Mouse (Mus musculus) splenic B cell, adult 2 months (primary cell): Measurements from ENCODE around the gene Golga2.

Source experiments
- DNase-seq: peaks from one replicate; pipeline ENCODE4 v3.0.0-alpha.2; 2011; ENCODE audit warnings: low read depth, low spot score
- H3K27me3 ChIP-seq: 2 replicates; pipeline ENCODE4 v1.6.1; 2012; ENCODE audit warnings: mild to moderate bottlenecking, low read length, moderate library complexity, mixed read lengths; ENCODE audit not compliant: control insufficient read depth, poor library complexity, insufficient read depth, severe bottlenecking
- H3K36me3 ChIP-seq: 2 replicates; pipeline ENCODE4 v1.6.1; 2012; ENCODE audit warnings: mild to moderate bottlenecking, low read length, moderate library complexity, mixed read lengths; ENCODE audit not compliant: control insufficient read depth, poor library complexity, insufficient read depth, severe bottlenecking

The Golga2 gene

DNA sequence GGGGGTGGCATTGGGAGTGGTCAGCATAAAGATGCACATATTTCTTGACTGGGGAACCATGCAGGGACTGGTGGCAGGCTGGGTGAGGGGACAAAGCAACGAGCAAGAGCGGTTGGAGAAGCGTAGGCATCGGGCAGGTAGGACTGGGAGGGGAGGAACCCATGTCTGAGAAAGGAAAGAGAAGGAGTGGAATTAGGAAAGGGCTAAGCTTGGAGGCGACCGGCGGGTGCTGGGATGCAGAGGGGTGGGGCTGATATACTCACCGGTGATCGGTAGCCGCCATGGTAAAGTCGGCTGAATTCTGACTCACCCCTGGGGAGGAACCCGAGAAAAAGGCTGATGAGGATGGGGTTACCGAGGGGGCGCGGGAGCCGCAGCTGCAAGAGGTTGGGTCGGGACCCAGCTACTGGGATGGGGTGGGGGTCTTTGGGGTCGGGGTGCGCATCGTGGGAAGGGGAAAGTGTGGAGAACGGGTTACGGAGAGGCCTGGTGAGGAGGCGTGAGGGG is at the start of gene Golga2:
Gene Golga2, plus strand, starts transcription at position 51 of the 507 bp plus-strand sequence.
- Histone ChIP-seq H3K36me3 (no peaks in the 10 kb centered on the region), H3K27me3 (no peaks in the 10 kb centered on the region)
- DNase-seq, result no peak

DNA sequence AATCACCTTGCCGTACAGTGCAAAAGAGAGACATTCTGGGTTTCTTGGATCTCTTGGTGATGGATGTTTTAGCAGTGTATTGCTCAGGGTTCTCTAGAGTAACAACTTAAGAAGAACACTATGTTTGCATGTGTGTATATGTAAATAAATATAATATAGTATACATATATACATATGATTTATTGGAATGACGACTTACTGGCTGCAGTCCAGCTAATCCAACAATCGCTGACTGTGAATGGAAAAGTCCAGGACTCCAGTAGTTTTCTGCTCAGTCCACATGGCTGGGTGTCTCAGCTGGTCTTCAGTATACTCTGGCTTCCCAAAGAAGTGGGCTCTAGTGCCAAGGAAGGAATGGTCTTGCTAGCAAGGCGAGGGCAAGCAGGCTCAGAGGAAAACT is 49.6 kb upstream of the Golga2 start:
- Histone ChIP-seq H3K36me3 (no peaks in the 10 kb centered on the region; the same call in 1 of the 2 replicates), H3K27me3 (no peaks in the 10 kb centered on the region)
- DNase-seq, result no peak

DNA sequence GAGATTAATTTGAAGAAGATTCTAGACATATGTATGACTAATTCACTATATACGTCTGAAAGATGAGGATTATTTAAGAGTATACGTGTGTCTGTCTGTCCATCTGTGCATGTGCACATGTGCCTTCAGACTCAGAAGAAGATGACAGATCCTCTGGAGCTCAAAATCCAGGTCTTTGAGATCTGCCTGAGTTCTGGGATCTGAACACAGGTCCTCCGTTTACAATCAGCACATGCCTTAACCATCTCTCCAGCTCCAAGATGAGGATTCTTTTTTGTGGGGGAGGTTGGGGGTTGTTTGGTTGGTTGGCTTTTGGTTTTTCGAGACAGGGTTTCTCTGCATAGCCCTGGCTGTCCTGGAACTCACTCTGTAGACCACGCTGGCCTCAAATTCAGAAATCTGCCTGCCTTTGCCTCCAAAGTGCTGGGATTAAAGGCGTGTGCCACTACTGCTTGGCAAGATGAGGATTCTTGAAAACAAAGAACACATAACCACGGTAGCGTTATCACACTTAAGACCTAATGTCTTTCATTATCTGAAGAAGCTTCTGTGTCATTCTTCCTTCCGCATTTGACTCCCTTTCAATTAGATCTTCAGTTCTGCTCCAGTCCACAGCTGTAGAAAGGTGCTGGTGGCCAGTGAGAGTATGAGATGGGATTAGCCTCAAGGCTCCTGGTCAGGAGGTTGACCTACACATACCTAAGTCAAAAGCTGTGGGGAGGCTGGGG is 48.3 kb upstream of the Golga2 start:
- no peaks in the 10 kb centered on the region for H3K27me3 ChIP-seq
- H3K36me3 ChIP-seq, result no peaks in the 10 kb centered on the region; the same call in 1 of the 2 replicates
- no peak for DNase-seq

DNA sequence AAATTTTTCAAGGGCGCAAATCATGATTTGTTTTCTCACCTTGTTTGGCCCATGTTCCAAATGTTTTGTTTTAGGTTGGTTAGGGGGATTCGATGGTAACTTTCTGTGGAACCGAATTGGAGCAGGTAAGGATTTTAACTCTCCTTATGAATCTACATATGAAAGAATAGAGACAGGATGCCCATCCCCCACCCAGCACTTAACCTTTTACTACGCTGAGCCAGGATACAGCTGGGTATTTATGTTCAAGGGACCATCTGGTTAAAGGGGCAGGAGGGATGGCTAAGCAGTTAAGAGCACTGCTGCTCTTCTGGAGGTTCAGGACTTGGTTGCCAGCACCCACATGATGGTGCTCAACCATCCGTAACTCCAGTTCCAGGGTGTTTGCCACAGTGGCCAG is 46.6 kb upstream of the Golga2 start:
- DNase-seq, result no peak
- no peaks in the 10 kb centered on the region; the same call in 1 of the 2 replicates for H3K36me3 ChIP-seq
- no peaks in the 10 kb centered on the region for H3K27me3 ChIP-seq

DNA sequence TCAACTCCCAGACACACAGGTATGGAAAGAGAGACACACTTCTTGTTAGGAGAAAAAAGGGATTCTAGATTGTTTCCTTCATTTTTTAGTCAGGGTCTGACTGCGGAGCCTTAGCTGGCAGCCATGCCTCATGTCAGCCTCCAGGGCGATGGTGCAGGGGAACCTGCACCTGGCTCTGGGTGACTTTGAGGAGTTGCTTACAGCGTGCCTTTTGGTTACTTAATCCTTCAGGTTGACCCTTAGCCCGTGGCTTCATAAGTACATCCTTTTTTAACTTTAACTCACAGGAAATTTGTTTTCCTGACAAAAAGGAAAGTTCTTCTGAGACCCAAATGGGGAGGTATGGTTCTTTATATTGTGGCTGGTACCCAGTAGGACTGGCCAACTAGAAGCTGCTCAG is 44.2 kb upstream of the Golga2 start:
- Histone ChIP-seq H3K27me3 (no peaks in the 10 kb centered on the region), H3K36me3 (no peaks in the 10 kb centered on the region; the same call in none of the 2 replicates)
- DNase-seq, result no peak

DNA sequence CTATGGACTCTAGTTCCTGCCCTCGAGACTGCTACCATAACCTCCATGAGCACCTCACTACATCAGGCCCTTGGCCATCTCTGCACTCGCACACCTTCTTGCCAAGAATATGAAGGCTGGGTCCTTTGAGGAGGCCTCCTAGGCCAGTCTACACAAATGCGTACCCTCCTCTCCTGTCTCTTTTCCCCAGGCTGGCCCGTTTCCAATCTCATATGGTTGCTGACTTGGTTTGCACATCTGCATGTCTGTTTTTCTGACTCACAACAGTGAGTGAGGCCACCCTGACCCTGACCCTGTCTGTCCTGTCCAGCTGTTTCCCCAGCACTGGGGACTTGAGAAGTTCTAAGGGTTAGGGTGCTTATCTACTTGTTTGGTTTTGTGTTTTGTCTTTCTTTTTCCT is 40.4 kb upstream of the Golga2 start:
- Histone ChIP-seq H3K36me3 (no peaks in the 10 kb centered on the region; the same call in none of the 2 replicates), H3K27me3 (no peaks in the 10 kb centered on the region)
- DNase-seq, result no peak

DNA sequence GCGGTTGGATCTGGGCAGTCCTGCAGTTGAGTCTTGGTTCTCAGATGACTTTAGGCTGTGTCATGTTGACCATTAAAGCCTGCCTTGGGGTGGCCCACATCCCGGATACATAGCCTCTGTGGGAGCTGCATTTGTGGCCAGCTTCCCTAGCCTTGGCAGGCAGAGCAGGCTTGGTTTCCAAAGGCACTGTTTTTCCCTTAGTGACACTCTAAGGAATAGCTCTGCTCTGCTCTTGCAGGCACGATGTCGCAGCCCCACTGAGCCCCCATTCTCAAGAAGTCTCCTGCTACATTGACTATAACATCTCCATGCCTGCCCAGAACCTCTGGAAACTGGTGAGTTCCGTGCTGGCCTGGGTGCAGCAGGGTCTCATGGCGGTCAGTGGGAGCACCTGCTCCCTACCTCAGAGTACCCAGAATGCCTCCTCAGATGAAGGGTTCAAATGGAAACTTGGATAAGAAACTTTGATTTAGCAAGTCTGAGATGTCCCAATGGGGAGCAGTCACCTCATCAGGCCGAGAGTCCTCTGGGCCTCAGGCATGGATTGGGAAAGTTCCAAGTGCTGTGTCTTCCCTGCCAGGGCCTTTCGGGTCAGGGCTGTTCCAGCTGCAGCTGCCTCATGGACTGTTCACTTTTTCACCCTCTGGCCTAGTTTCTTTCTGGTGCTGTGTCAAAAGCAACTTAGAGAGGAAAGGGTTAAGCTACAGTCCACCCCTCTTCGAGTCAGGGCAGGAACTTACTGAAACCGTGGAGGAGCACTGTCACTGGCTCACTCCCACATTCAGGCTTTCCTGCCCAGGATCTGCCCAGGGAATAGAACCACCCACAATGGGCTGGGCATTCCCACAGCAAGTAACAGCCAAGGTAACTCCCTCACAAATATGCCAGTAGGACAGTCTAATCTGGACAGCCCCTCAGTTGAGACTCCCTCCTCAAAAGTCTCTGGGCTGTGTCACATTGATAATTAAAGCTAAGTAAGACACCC is 38.5 kb upstream of the Golga2 start:
- Histone ChIP-seq H3K36me3 (no peaks in the 10 kb centered on the region; the same call in none of the 2 replicates), H3K27me3 (no peaks in the 10 kb centered on the region)
- no peak for DNase-seq

DNA sequence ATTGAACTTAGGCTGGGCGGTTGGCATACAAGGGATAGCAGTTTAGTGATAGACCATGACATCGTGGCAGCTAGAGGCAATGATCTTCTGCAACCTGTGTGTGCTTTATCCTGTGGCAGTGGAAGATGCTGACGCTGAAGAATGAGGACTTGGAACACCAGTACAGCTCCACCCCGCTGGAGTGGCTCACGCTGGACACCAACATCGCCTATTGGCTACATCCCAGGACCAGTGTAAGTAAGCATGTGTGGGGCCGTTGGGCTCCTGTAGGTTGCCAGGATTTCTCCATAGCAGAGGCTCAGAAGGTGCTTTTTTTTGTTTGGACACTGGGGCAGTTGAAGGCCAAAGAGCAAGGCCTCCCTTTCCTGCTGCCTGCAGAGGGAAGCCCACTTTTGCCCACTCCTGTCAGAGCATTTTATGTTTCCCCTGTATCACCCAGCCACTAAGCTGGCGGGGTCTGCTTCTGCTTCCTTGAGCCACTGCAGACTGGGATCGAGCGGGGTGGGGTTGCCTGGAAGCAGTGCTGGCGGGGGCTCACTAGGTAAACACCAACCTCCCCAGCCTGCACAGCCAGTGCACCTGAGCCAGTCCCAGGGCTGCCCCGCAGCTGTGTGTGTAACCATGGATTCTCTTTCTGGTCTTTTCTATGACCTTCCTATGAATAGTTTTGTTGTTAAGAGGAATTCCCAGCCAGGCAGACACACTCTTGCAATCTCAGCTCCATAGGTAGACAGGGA is 35.2 kb upstream of the Golga2 start:
- no peak for DNase-seq
- no peaks in the 10 kb centered on the region for H3K27me3 ChIP-seq
- no peaks in the 10 kb centered on the region; the same call in 1 of the 2 replicates for H3K36me3 ChIP-seq

DNA sequence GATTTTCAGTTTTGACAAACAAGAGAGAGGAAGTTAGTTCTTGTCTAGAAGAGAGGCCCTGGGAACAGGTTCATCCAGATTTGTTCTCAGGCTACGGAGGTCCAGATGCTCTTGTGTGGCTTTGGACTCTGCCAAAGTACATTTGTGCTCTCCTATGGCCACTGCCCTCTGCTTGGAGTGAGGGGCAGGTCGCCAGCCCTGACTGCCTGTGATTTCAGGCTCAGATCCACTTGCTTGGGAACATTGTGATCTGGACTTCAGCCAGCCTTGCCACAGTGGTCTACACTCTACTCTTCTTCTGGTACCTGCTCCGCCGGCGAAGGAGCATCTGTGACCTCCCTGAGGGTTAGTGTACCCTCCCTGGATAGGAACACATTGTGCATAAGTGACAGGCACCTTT is 34.5 kb upstream of the Golga2 start:
- Histone ChIP-seq H3K36me3 (no peaks in the 10 kb centered on the region), H3K27me3 (no peaks in the 10 kb centered on the region)
- DNase-seq, result no peak

DNA sequence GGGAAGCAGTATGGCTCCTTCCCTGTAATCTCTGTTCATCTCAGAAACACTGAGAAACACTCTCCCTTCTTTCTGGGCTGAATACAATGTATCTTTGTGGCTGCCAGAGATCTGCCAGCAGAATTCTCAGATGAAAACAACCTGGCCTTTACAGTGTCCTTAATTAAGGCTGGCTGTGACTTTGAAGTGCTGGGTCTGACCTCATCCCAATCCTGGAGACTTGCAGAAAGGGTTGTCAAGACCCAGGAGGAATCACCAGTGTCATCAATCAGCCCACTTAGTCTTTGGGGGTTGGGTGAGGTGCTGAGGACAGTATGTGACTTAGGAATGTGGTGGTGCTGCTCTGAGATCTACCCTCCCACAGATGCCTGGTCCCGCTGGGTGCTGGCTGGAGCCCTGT is 33.8 kb upstream of the Golga2 start:
- no peaks in the 10 kb centered on the region for H3K36me3 ChIP-seq
- DNase-seq, result no peak
- H3K27me3 ChIP-seq, result no peaks in the 10 kb centered on the region

DNA sequence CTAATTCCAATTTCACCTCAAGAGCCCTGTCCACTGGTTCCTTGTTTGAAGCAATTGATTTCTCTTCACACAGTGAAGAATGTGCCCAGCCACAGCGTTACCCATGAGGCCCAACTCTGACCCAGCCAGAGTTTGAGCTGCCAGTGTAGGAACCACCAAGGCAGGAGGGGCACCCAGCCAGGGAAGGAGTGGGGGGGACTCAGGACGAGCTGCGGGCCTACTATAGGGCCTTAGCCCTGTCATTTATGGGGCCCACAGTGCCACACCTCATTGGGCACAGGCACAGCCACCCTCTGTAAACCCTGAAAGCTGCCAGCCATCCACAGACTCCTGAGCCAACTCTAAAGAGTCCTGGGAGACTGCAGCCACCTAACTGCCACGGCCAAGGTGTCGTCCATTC is 32.6 kb upstream of the Golga2 start:
- Histone ChIP-seq H3K27me3 (no peaks in the 10 kb centered on the region), H3K36me3 (no peaks in the 10 kb centered on the region)
- no peak for DNase-seq

DNA sequence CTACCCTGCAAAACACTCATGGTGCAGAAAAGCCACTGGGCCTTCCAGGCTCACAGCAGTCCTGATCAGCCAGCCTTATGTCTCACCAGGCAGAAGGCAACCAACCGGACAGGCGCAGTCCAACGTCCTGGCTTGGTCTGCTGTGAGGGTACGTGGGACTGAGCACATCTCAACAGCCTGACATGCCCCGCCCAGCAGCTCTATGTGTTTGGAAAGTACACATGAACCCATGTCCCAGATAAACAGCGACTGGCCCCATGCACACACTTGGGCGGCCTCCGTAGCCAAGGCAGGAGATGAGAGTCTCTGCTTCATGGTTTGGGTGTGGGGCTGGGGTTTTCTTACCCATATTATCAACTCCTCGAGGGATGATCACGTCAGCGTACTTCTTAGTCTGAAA is 30.9 kb upstream of the Golga2 start:
- H3K36me3 ChIP-seq, result no peaks in the 10 kb centered on the region

DNA sequence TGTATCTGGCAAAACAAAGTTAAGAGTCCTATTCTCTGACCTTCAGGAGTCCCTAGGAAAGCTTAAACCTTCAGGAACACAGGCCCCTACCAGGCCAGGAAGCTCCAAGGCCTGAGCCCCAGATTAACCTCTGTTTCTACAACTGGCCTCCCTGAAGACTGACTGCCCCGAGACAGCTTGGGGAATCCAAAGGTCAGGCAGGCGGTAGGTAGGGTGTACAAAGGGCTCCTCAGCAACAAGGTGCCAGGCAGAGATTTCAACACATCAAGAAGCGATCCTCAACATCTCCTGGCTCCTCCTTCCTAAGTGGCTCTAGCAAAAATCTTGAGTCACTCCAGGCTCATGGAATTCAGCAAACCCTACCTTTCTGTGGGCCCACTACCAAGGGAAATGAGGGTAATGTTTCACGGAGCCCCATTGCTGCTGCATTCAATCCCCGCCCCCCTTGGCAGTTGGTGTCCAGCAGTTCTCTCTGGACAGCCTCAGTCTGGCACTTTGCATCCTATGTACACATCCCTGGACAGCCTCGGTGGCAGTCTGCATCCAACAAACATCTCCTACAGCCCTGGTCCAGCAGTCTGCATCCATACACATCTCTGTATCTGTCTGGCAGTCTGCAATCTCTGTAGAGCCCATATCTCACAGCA is 28.2 kb upstream of the Golga2 start:
- DNase-seq, result no peak
- Histone ChIP-seq H3K36me3 (no peaks in the 10 kb centered on the region), H3K27me3 (no peaks in the 10 kb centered on the region)

More for the DNA sequence above, 30.9 kb upstream of the Golga2 start:
- DNase-seq, result no peak
- no peaks in the 10 kb centered on the region for H3K27me3 ChIP-seq
